Mouse (Mus musculus): ENCODE results near the gene Fxyd5. TPM values are rescaled to one million over a fixed set of nuclear protein-coding genes. Genes with fewer than 3 reads are reported as not detected.

The Fxyd5 gene
- polyA plus RNA-seq, 1 experiment from 2014 or later = 9.2 TPM

- H3K4me3 ChIP-seq (replicated peaks) = no peak overlapping the region
- peaks cover 4% of the 10 kb centered on the region for H3K4me1 ChIP-seq
- ATAC-seq (ENCODE audit: low FRiP score) = no peak
- H3K9me3 ChIP-seq = no peaks in the 10 kb centered on the region
- no peak overlapping the region for H3K9ac ChIP-seq
- H3K36me3 ChIP-seq (replicated peaks) = no peaks in the 10 kb centered on the region
- no peak overlapping the region for H3K4me2 ChIP-seq
- H3K27me3 ChIP-seq = no peaks in the 10 kb centered on the region
- H3K27ac ChIP-seq = no peak overlapping the region
- 53% methylated on average over 5 of the region's 5 CpGs for WGBS
Measured at GRCm38 (mm10) chr7:31077885-31078445, 35.7 kb upstream of the Fxyd5 start.

GRCm38 (mm10) chr7:31077470-31077869 lies 35.2 kb upstream of the Fxyd5 start:
- H3K36me3 ChIP-seq (replicated peaks) = no peaks in the 10 kb centered on the region
- H3K9ac ChIP-seq = no peak overlapping the region
- H3K4me1 ChIP-seq = no peaks in the 10 kb centered on the region
- no peak overlapping the region for H3K4me2 ChIP-seq
- H3K27ac ChIP-seq = no peak overlapping the region
- WGBS = 53% methylated on average over 6 of the region's 6 CpGs
- no peak overlapping the region for H3K4me3 ChIP-seq (replicated peaks)
- no peak for ATAC-seq (ENCODE audit: low FRiP score)
- H3K9me3 ChIP-seq = no peaks in the 10 kb centered on the region
- H3K27me3 ChIP-seq = no peaks in the 10 kb centered on the region

GRCm38 (mm10) chr7:31076492-31076891 lies 34.2 kb upstream of the Fxyd5 start, which contains the start of gene Fxyd3:
Gene Fxyd3 (minus strand): TSS chr7:31076704.
- no peaks in the 10 kb centered on the region for H3K9me3 ChIP-seq
- no peak within 1 kb of the TSS for H3K4me3 ChIP-seq (replicated peaks)
- no peak for ATAC-seq (ENCODE audit: low FRiP score)
- 53% methylated on average over 5 of the region's 5 CpGs for WGBS
- H3K27ac ChIP-seq = no peak within 1 kb of the TSS
- H3K36me3 ChIP-seq (replicated peaks) = no peaks in the 10 kb centered on the region
- no peaks in the 10 kb centered on the region for H3K4me1 ChIP-seq
- no peak within 1 kb of the TSS for H3K4me2 ChIP-seq
- no peaks in the 10 kb centered on the region for H3K27me3 ChIP-seq
- no peak within 1 kb of the TSS for H3K9ac ChIP-seq

GRCm38 (mm10) chr7:31074713-31075069 lies 32.4 kb upstream of the Fxyd5 start:
- H3K36me3 ChIP-seq (replicated peaks) = no peaks in the 10 kb centered on the region
- no peaks in the 10 kb centered on the region for H3K9me3 ChIP-seq
- no peak overlapping the region for H3K4me3 ChIP-seq (replicated peaks)
- H3K9ac ChIP-seq = no peak overlapping the region
- WGBS = 82% methylated on average over 5 of the region's 5 CpGs
- no peak for ATAC-seq (ENCODE audit: low FRiP score)
- no peak overlapping the region for H3K27ac ChIP-seq
- H3K4me1 ChIP-seq = no peaks in the 10 kb centered on the region; the same call in 1 of the 2 replicates
- H3K4me2 ChIP-seq = no peak overlapping the region
- no peaks in the 10 kb centered on the region for H3K27me3 ChIP-seq

GRCm38 (mm10) chr7:31074061-31074712 lies 31.9 kb upstream of the Fxyd5 start:
- no peak overlapping the region for H3K4me3 ChIP-seq (replicated peaks)
- H3K9me3 ChIP-seq = no peaks in the 10 kb centered on the region
- H3K27me3 ChIP-seq = no peaks in the 10 kb centered on the region
- no peak overlapping the region for H3K9ac ChIP-seq
- 68% methylated on average over 7 of the region's 7 CpGs for WGBS
- no peak overlapping the region for H3K27ac ChIP-seq
- ATAC-seq (ENCODE audit: low FRiP score) = no peak
- no peaks in the 10 kb centered on the region for H3K36me3 ChIP-seq (replicated peaks)
- H3K4me2 ChIP-seq = no peak overlapping the region
- H3K4me1 ChIP-seq = no peaks in the 10 kb centered on the region; the same call in 1 of the 2 replicates

GRCm38 (mm10) chr7:31073546-31073945 lies 31.3 kb upstream of the Fxyd5 start:
- Histone ChIP-seq H3K9me3 (no peaks in the 10 kb centered on the region), H3K4me3 (replicated peaks) (no peak overlapping the region), H3K27ac (no peak overlapping the region), H3K36me3 (replicated peaks) (no peaks in the 10 kb centered on the region), H3K9ac (no peak overlapping the region), H3K27me3 (no peaks in the 10 kb centered on the region), H3K4me2 (no peak overlapping the region), H3K4me1 (no peaks in the 10 kb centered on the region; the same call in 1 of the 2 replicates)
- ATAC-seq (ENCODE audit: low FRiP score) = no peak

GRCm38 (mm10) chr7:31072326-31072725 lies 30.0 kb upstream of the Fxyd5 start:
- no peaks in the 10 kb centered on the region for H3K36me3 ChIP-seq (replicated peaks)
- H3K9me3 ChIP-seq = no peaks in the 10 kb centered on the region
- H3K27me3 ChIP-seq = no peaks in the 10 kb centered on the region
- no peak for ATAC-seq (ENCODE audit: low FRiP score)
- H3K4me1 ChIP-seq = no peaks in the 10 kb centered on the region; the same call in 1 of the 2 replicates
- H3K9ac ChIP-seq = no peak overlapping the region
- no peak overlapping the region for H3K27ac ChIP-seq
- 67% methylated on average over 9 of the region's 9 CpGs for WGBS
- no peak overlapping the region for H3K4me2 ChIP-seq
- H3K4me3 ChIP-seq (replicated peaks) = no peak overlapping the region

GRCm38 (mm10) chr7:31070324-31070723 lies 28.0 kb upstream of the Fxyd5 start:
- Histone ChIP-seq H3K4me3 (replicated peaks) (no peak overlapping the region), H3K27me3 (no peaks in the 10 kb centered on the region; the same call in 1 of the 2 replicates), H3K9ac (no peak overlapping the region), H3K4me1 (no peaks in the 10 kb centered on the region; the same call in 1 of the 2 replicates), H3K9me3 (no peaks in the 10 kb centered on the region), H3K27ac (no peak overlapping the region), H3K4me2 (no peak overlapping the region), H3K36me3 (replicated peaks) (no peaks in the 10 kb centered on the region)
- 77% methylated on average over 6 of the region's 6 CpGs for WGBS
- no peak for ATAC-seq (ENCODE audit: low FRiP score)

- no peak for ATAC-seq (ENCODE audit: low FRiP score)
- 90% methylated on average over 14 of the region's 14 CpGs for WGBS
- no peak overlapping the region for H3K4me3 ChIP-seq (replicated peaks)
Measured at GRCm38 (mm10) chr7:31069491-31069890, 27.2 kb upstream of the Fxyd5 start.

GRCm38 (mm10) chr7:31067836-31068235 lies 25.6 kb upstream of the Fxyd5 start:
- Histone ChIP-seq H3K27me3 (no peaks in the 10 kb centered on the region; the same call in 1 of the 2 replicates), H3K4me2 (no peak overlapping the region), H3K9ac (no peak overlapping the region), H3K27ac (no peak overlapping the region), H3K4me1 (no peaks in the 10 kb centered on the region; the same call in 1 of the 2 replicates), H3K9me3 (no peaks in the 10 kb centered on the region), H3K36me3 (replicated peaks) (no peaks in the 10 kb centered on the region), H3K4me3 (replicated peaks) (no peak overlapping the region)
- ATAC-seq (ENCODE audit: low FRiP score) = no peak
- WGBS = 54% methylated on average over 5 of the region's 5 CpGs

More at GRCm38 (mm10) chr7:31069491-31069890, 27.2 kb upstream of the Fxyd5 start:
- Histone ChIP-seq H3K9ac (no peak overlapping the region), H3K4me1 (no peaks in the 10 kb centered on the region; the same call in 1 of the 2 replicates), H3K27me3 (no peaks in the 10 kb centered on the region; the same call in 1 of the 2 replicates), H3K36me3 (replicated peaks) (no peaks in the 10 kb centered on the region), H3K9me3 (no peaks in the 10 kb centered on the region), H3K4me2 (no peak overlapping the region), H3K27ac (no peak overlapping the region)

- no peak overlapping the region for H3K4me3 ChIP-seq (replicated peaks)
- H3K9ac ChIP-seq = no peak overlapping the region
- 92% methylated on average over 12 of the region's 12 CpGs for WGBS
- no peak overlapping the region for H3K27ac ChIP-seq
- H3K4me1 ChIP-seq = 0 out of 2 replicates have a peak, but pooled peaks cover 5% of the 10 kb centered on the region
- no peak overlapping the region for H3K4me2 ChIP-seq
- ATAC-seq (ENCODE audit: low FRiP score) = no peak
- no peaks in the 10 kb centered on the region for H3K36me3 ChIP-seq (replicated peaks)
- H3K27me3 ChIP-seq = no peaks in the 10 kb centered on the region; the same call in 1 of the 2 replicates
- H3K9me3 ChIP-seq = no peaks in the 10 kb centered on the region
Measured at GRCm38 (mm10) chr7:31063074-31063560, 20.8 kb upstream of the Fxyd5 start.

- no peaks in the 10 kb centered on the region for H3K9me3 ChIP-seq
- H3K36me3 ChIP-seq (replicated peaks) = no peaks in the 10 kb centered on the region
- H3K4me2 ChIP-seq = no peak overlapping the region
- H3K4me3 ChIP-seq (replicated peaks) = no peak overlapping the region
- 87% methylated on average over 7 of the region's 7 CpGs for whole genome bisulfite sequencing
- H3K27me3 ChIP-seq = 0 out of 2 replicates have a peak, but pooled peaks cover 7% of the 10 kb centered on the region
- peaks cover 6% of the 10 kb centered on the region for H3K4me1 ChIP-seq
- ATAC-seq (ENCODE audit: low FRiP score) = no peak
- H3K27ac ChIP-seq = no peak overlapping the region
- no peak overlapping the region for H3K9ac ChIP-seq
Measured at GRCm38 (mm10) chr7:31060621-31061010, 18.3 kb upstream of the Fxyd5 start.

Measured in forebrain, embryonic 12.5 days (tissue).